Mouse (Mus musculus) activated CD4-positive, CD25-positive, alpha-beta regulatory T cell, adult 4 months (primary cell): ENCODE data around the gene Gm20388. TPM values are rescaled to one million over a fixed set of nuclear protein-coding genes. Genes with fewer than 3 reads are reported as not detected.
"Not testable (repeated sequence)": the region's sequence is repeated elsewhere in the genome, so short reads cannot be mapped to it uniquely, and the experiment has no call there.

Source experiments
- ATAC-seq: one replicate; pipeline ENCODE4 v1.8.0; 2017
- polyA plus RNA-seq, 2 experiments: library from polyadenylated mRNA; unstranded; fragments of 100-300 nt; shearing (Covaris generic); gene quantifications; one replicate each; pipeline ENCODE4 v1.2.1; 2017

Gm20388 gene
- polyA plus RNA-seq, 2 experiments from 2014 or later, result 9.9 to 12.3 TPM

GRCm38 (mm10) chr8:123450783-123451182, 3540.1 kb downstream of the Gm20388 start:
- ATAC-seq, result no peak

GRCm38 (mm10) chr8:123451747-123452146, 3541.1 kb downstream of the Gm20388 start:
- not testable (repeated sequence) for ATAC-seq

GRCm38 (mm10) chr8:123452149-123452548, 3541.5 kb downstream of the Gm20388 start:
- no peak for ATAC-seq

- no peak for ATAC-seq
These were observed 3542.7 kb downstream of the Gm20388 start for GRCm38 (mm10) chr8:123453291-123453690.

- no peak for ATAC-seq
These were observed 3543.3 kb downstream of the Gm20388 start for GRCm38 (mm10) chr8:123453951-123454350.

- ATAC-seq, result no peak
These were observed 3543.9 kb downstream of the Gm20388 start for GRCm38 (mm10) chr8:123454559-123454958.

- ATAC-seq, result no peak
These were observed 3553.0 kb downstream of the Gm20388 start for GRCm38 (mm10) chr8:123463651-123464050.

GRCm38 (mm10) chr8:123467476-123467875, 3556.8 kb downstream of the Gm20388 start:
- no peak for ATAC-seq

- ATAC-seq, result not testable (repeated sequence)
These were observed 3562.3 kb downstream of the Gm20388 start for GRCm38 (mm10) chr8:123472991-123473390.

- not testable (repeated sequence) for ATAC-seq
These were observed 3563.9 kb downstream of the Gm20388 start for GRCm38 (mm10) chr8:123474549-123474948.

GRCm38 (mm10) chr8:123476911-123477736, 3566.5 kb downstream of the Gm20388 start:
- peak; percentile 19 for ATAC-seq

- peak; percentile 60 for ATAC-seq
These were observed 3567.2 kb downstream of the Gm20388 start, which contains the start of gene Afg3l1 for GRCm38 (mm10) chr8:123477737-123478258. Gene Afg3l1, plus strand, starts transcription at chr8:123477903.

GRCm38 (mm10) chr8:123478456-123479218, 3568.0 kb downstream of the Gm20388 start:
- ATAC-seq, result peak; percentile 76

- ATAC-seq, result no peak
These were observed 3572.0 kb downstream of the Gm20388 start for GRCm38 (mm10) chr8:123482627-123483026.

- ATAC-seq, result no peak
These were observed 3580.8 kb downstream of the Gm20388 start for GRCm38 (mm10) chr8:123491280-123492075.

- no peak for ATAC-seq
These were observed 3582.3 kb downstream of the Gm20388 start for GRCm38 (mm10) chr8:123492898-123493297.

- no peak for ATAC-seq
These were observed 3587.1 kb downstream of the Gm20388 start for GRCm38 (mm10) chr8:123497699-123498098.

- no peak for ATAC-seq
These were observed 3588.3 kb downstream of the Gm20388 start for GRCm38 (mm10) chr8:123498963-123499362.

GRCm38 (mm10) chr8:123499556-123499955, 3588.9 kb downstream of the Gm20388 start:
- ATAC-seq, result no peak

GRCm38 (mm10) chr8:123502192-123502591, 3591.6 kb downstream of the Gm20388 start:
- ATAC-seq, result no peak

- ATAC-seq, result no peak
These were observed 3593.3 kb downstream of the Gm20388 start for GRCm38 (mm10) chr8:123503801-123504467.
